Mouse (Mus musculus): ENCODE measurements at regions not wholly inside any gene's neighbourhood (a gene's known extent, or its start where the extent isn't known, plus 50 kb on each side); places are given as distances from the start of the nearest gene placed in this dataset.
A peak's percentile ranks its signal among the peaks of the same experiment; 100 is the strongest.

- no peak for DNase-seq (ENCODE audit: low spot score)
These were observed 66.1 kb upstream of the Fgf10 start for GRCm38 (mm10) chr13:118603474-118603873.

GRCm38 (mm10) chr13:118596856-118597255, 72.7 kb upstream of the Fgf10 start:
- DNase-seq (ENCODE audit: low spot score): peak; percentile 11

GRCm38 (mm10) chr13:118596218-118596795, 73.3 kb upstream of the Fgf10 start:
- peak; percentile 62 for DNase-seq (ENCODE audit: low spot score)

- no peak for DNase-seq (ENCODE audit: low spot score)
These were observed 77.5 kb upstream of the Fgf10 start for GRCm38 (mm10) chr13:118592074-118592473.

GRCm38 (mm10) chr13:118572555-118572954, 97.0 kb upstream of the Fgf10 start:
- no peak for DNase-seq (ENCODE audit: low spot score)

- no peak for DNase-seq (ENCODE audit: low spot score)
These were observed 104.3 kb upstream of the Fgf10 start for GRCm38 (mm10) chr13:118565219-118565833.

- DNase-seq (ENCODE audit: low spot score): no peak
These were observed 110.6 kb upstream of the Fgf10 start for GRCm38 (mm10) chr13:118558966-118559365.

- DNase-seq (ENCODE audit: low spot score): no peak
These were observed 117.6 kb upstream of the Fgf10 start for GRCm38 (mm10) chr13:118552029-118552428.

GRCm38 (mm10) chr13:118538742-118539141, 130.8 kb upstream of the Fgf10 start:
- DNase-seq (ENCODE audit: low spot score): no peak

GRCm38 (mm10) chr13:118513961-118514360, 126.9 kb upstream of the Mrps30 start:
- DNase-seq (ENCODE audit: low spot score): no peak

- no peak for DNase-seq (ENCODE audit: low spot score)
These were observed 119.1 kb upstream of the Mrps30 start for GRCm38 (mm10) chr13:118506136-118506535.

- peak; percentile 67 for DNase-seq (ENCODE audit: low spot score)
These were observed 103.6 kb upstream of the Mrps30 start for GRCm38 (mm10) chr13:118490610-118491009.

GRCm38 (mm10) chr13:118483031-118483430, 96.0 kb upstream of the Mrps30 start:
- peak; percentile 74 for DNase-seq (ENCODE audit: low spot score)

- DNase-seq (ENCODE audit: low spot score): no peak
These were observed 93.2 kb upstream of the Mrps30 start for GRCm38 (mm10) chr13:118480237-118480636.

- DNase-seq (ENCODE audit: low spot score): no peak
These were observed 91.4 kb upstream of the Mrps30 start for GRCm38 (mm10) chr13:118478487-118478886.

- peak; percentile 75 for DNase-seq (ENCODE audit: low spot score)
These were observed 85.5 kb upstream of the Mrps30 start for GRCm38 (mm10) chr13:118472578-118472977.

GRCm38 (mm10) chr13:118459672-118460384, 72.8 kb upstream of the Mrps30 start:
- no peak for DNase-seq (ENCODE audit: low spot score)

- DNase-seq (ENCODE audit: low spot score): no peak
These were observed 62.1 kb upstream of the Mrps30 start for GRCm38 (mm10) chr13:118448977-118449705.

GRCm38 (mm10) chr13:118441322-118442064, 54.4 kb upstream of the Mrps30 start:
- DNase-seq (ENCODE audit: low spot score): no peak
